Mouse (Mus musculus): ENCODE measurements at regions not wholly inside any gene's neighbourhood (a gene's known extent, or its start where the extent isn't known, plus 50 kb on each side); places are given as distances from the start of the nearest gene placed in this dataset.

DNA sequence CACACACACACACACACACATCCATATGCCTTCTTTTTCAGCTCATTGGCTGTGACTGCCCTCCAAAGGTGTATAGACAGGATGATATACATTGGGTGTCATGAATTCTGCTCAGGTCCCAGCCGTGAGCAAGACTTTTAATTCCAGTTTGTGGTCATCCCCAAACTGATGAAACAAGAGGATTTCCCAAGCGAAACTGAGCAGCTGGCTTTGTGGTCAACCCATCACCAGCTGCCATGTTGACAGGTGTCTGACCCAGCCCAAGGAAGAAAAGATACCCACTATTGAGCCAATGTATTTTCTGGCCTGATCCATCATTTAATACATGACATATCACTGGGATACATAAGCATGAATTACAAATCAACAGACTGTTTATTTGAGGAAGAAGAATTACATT, 228.8 kb upstream of the Thbs1 start:
- TF ChIP-seq ZC3H11A (IDR thresholded peaks at IDR 0.05; ENCODE audit: borderline replicate concordance, low read depth, low read length) (no peak), MAFK (IDR thresholded peaks at IDR 0.05; ENCODE audit: insufficient read depth, low read depth, low read length) (no peak), CHD2 (IDR thresholded peaks at IDR 0.05; ENCODE audit: low read depth, low read length) (no peak)
